11 mouse cellular contexts compared by ENCODE assay signal in genomic region chr7:46443163-46443562, GRCm38 (mm10). TPM values are rescaled to one million over a fixed set of nuclear protein-coding genes. Genes with fewer than 3 reads are reported as not detected.
"Had no signal": no experiment of that assay in that cellular context is flagged by ENCODE, and none has a peak within 500 bp of the region (broad histone marks: within the 10 kb centered on the region; RNA-seq: fewer than 3 reads in every experiment).

No protein-coding gene starts in this region.

- H3K4me3 ChIP-seq: limb, embryonic 13.5 days; neural tube, embryonic 12.5 days had no signal

- DNase-seq: kidney, postnatal 14 days; left cerebral cortex, postnatal 4 days; lung, adult 18-20 months; midbrain, embryonic 14.5 days; thymus, postnatal 4 days had no signal

- H3K27me3 ChIP-seq: limb, embryonic 13.5 days; neural tube, embryonic 12.5 days had no signal

- H3K27ac ChIP-seq: limb, embryonic 13.5 days; liver, embryonic 14.5 days; neural tube, embryonic 12.5 days; stomach, postnatal 0 days had no signal

- H3K4me1 ChIP-seq: limb, embryonic 13.5 days had no signal

- H3K36me3 ChIP-seq: limb, embryonic 13.5 days; neural tube, embryonic 12.5 days had no signal

- H3K9me3 ChIP-seq: limb, embryonic 13.5 days; neural tube, embryonic 12.5 days had no signal

RNA-seq across cellular contexts. Expression of gene Kcnc1, which starts 46.9 kb away (rescaled TPM):
- total RNA-seq: monocyte, adult 5-6 weeks had no signal
- polyA plus RNA-seq: liver, adult 2 months had no signal
